Comparison of ENCODE assay signal across 14 mouse cellular contexts in the genomic region with DNA sequence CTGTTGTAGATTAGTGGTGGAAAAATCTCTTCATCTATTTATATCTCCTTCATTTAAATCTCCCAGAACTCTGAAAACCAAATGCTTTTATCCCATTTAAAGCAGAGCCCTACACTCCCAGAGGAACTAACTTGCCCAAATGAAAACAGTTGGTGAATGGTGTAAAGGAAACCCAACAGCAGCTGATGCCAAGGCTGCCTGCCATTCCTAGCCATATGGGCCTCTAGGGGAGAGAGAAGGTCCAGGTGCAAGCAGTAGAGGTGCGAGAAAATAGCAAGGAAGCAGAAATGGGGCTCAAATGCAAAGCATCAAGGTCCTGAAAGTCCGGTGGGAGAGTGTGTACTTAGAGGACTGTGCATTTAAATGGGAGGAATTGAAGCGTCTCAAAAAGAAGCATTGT. TPM values are rescaled to one million over a fixed set of nuclear protein-coding genes. Genes with fewer than 3 reads are reported as not detected.
DNase-seq lines count a peak whose midpoint lies in the region; ATAC-seq and TF ChIP-seq lines count a peak whose summit lies in the region.
"Had no signal": no experiment of that assay in that cellular context is flagged by ENCODE, and none has a peak within 500 bp of the region (broad histone marks: within the 10 kb centered on the region; RNA-seq: fewer than 3 reads in every experiment).

No protein-coding gene starts in this region.

- DNase-seq in layer of hippocampus, adult 11-12 months (ENCODE audit: low spot score): peak; percentile 43
- no peak for DNase-seq in layer of hippocampus, postnatal 25 days (ENCODE audit: extremely low spot score in 1 of 2, low spot score in 1 of 2)
- DNase-seq in brain, embryonic 14.5 days (ENCODE audit: low read depth): peak; percentile 61
- DNase-seq in cerebellum, adult 18-20 months: peak; percentile 77 to 86
- DNase-seq in forelimb bud, embryonic 11.5 days (ENCODE audit: low read depth, low spot score): peak; percentile 0
- no peak for DNase-seq in embryo, embryonic 11 days
- no peak for DNase-seq in embryo, embryonic 10 days (ENCODE audit: low spot score)
- DNase-seq: adrenal gland, adult 8-10 months; gastrocnemius, postnatal 10 days; kidney, postnatal 10 days; liver, embryonic 13.5 days; lung, postnatal 14 days had no signal

- no peak for ATAC-seq in inflammation-experienced regulatory T-cells, adult 6 months

- TF ChIP-seq POLR2A in brain, embryonic 14.5 days (IDR thresholded peaks at IDR 0.05; ENCODE audit: borderline replicate concordance, extremely low read depth, insufficient read depth, insufficient read length, poor library complexity, severe bottlenecking): no peak

- TF ChIP-seq CTCF in brain, embryonic 14.5 days (IDR thresholded peaks at IDR 0.05; ENCODE audit: borderline replicate concordance, extremely low read depth, insufficient read depth, insufficient read length): no peak

RNA-seq across cellular contexts. Expression of a gene that starts 44.2 kb away (rescaled TPM):
- 10 to 100 TPM; 60.7 to 65.6 TPM for total RNA-seq in layer of hippocampus, postnatal 25 days (2021)
- polyA plus RNA-seq in brain, embryonic 14.5 days (2012; rRNA removed): 0.77 and 0.83 TPM in 2 replicates
- polyA plus RNA-seq in inflammation-experienced regulatory T-cells, adult 6 months (2017; shearing (Covaris generic)): not detected
- total RNA-seq: common myeloid progenitor, adult 5-6 weeks had no signal
- polyA plus RNA-seq: liver, embryonic 13.5 days had no signal

Comparison
In these comparisons a context has a peak if more than half of its experiments do, and no peak if none do; other contexts are left out.
1. DNase-seq: peak in layer of hippocampus, adult 11-12 months (single experiment), brain, embryonic 14.5 days (single experiment), cerebellum, adult 18-20 months (2 of 2) and forelimb bud, embryonic 11.5 days (single experiment); none in layer of hippocampus, postnatal 25 days (0 of 2), embryo, embryonic 11 days (single experiment) and embryo, embryonic 10 days (single experiment).